In genomic region chr3:89087338-89088110, GRCm38 (mm10) we compare ENCODE assay signal across 8 mouse cellular contexts. TPM values are rescaled to one million over a fixed set of nuclear protein-coding genes. Genes with fewer than 3 reads are reported as not detected.
DNase-seq lines count a peak whose midpoint lies in the region; ATAC-seq lines count a peak whose summit lies in the region.

No protein-coding gene starts in this region.

- peak overlapping the region; percentile 36 for H3K4me2 ChIP-seq in embryonic facial prominence, embryonic 13.5 days

- 21% methylated on average over 21 of the region's 21 CpGs for WGBS in embryonic facial prominence, embryonic 13.5 days

- no peaks in the 10 kb centered on the region for H3K9me3 ChIP-seq in embryonic facial prominence, embryonic 13.5 days

- intact Hi-C loops in heart, postnatal 36 days (cut with DNase I), result no loop called here

- H3K27ac ChIP-seq in embryonic facial prominence, embryonic 13.5 days, result peak overlapping the region; percentile 28; the same call in 1 of the 2 replicates

- H3K36me3 ChIP-seq in embryonic facial prominence, embryonic 13.5 days, result peaks cover 40% of the 10 kb centered on the region

- H3K27me3 ChIP-seq in embryonic facial prominence, embryonic 13.5 days, result peaks cover 18% of the 10 kb centered on the region

- no peak for ATAC-seq in embryonic facial prominence, embryonic 13.5 days (ENCODE audit: insufficient number of reproducible peaks, insufficient read depth, low FRiP score, low TSS enrichment, low read depth)

- peaks cover 32% of the 10 kb centered on the region for H3K4me1 ChIP-seq in embryonic facial prominence, embryonic 13.5 days

- peak overlapping the region; percentile 5; the same call in 1 of the 2 replicates for H3K4me3 ChIP-seq in embryonic facial prominence, embryonic 13.5 days

- peak; percentile 87 for DNase-seq in ES-CJ7 (ENCODE audit: low read depth, low spot score)
- peak; percentile 82 to 88 for DNase-seq in adrenal gland, postnatal 36 days
- peak; percentile 71 to 80 for DNase-seq in heart, postnatal 36 days
- DNase-seq in layer of hippocampus, postnatal 14 days (ENCODE audit: low spot score in 2 of 2), result peak; percentile 76 to 81
- peak; percentile 93 for DNase-seq in lung, postnatal 36 days
- peak; percentile 93 for DNase-seq in right cerebral cortex, postnatal 4 days
- peak; percentile 71 to 91 for DNase-seq in urinary bladder, postnatal 4 days (ENCODE audit: low spot score in 2 of 2)

- peak overlapping the region; percentile 36; the same call in 1 of the 2 replicates for H3K9ac ChIP-seq in embryonic facial prominence, embryonic 13.5 days

RNA-seq across cellular contexts. Expression of gene Rusc1, which starts 5.6 kb away (rescaled TPM):
- total RNA-seq in adrenal gland, postnatal 36 days (2021), result 10 to 100 TPM; 26.9 to 30.8 TPM
- 23.3 and 25.0 TPM in 2 replicates for polyA plus RNA-seq in embryonic facial prominence, embryonic 13.5 days (2015; fragmentation: Nextera tagmentation; extraction: Ambion mirVana)
- total RNA-seq in heart, postnatal 36 days (2021), result 10 to 100 TPM; 24.4 to 25.1 TPM
- total RNA-seq in layer of hippocampus, postnatal 14 days (2021), result 100 to 1,000 TPM; 150 to 157 TPM

RNA-seq across cellular contexts. Expression of gene Gm43738, which starts 13.4 kb away (rescaled TPM):
- total RNA-seq in adrenal gland, postnatal 36 days (2021), result under 1 TPM in 1 of 2 experiments, not detected in 1; 0.17 TPM
- polyA plus RNA-seq in embryonic facial prominence, embryonic 13.5 days (2015; fragmentation: Nextera tagmentation; extraction: Ambion mirVana), result not detected in 2 replicates
- not detected for total RNA-seq in heart, postnatal 36 days (2021)
- total RNA-seq in layer of hippocampus, postnatal 14 days (2021), result not detected

RNA-seq across cellular contexts. Expression of gene Fdps, which starts 14.2 kb away (rescaled TPM):
- total RNA-seq in adrenal gland, postnatal 36 days (2021), result 100 to 1,000 TPM; 353 to 497 TPM
- 193 and 231 TPM in 2 replicates for polyA plus RNA-seq in embryonic facial prominence, embryonic 13.5 days (2015; fragmentation: Nextera tagmentation; extraction: Ambion mirVana)
- 10 to 100 TPM; 20.0 to 20.7 TPM for total RNA-seq in heart, postnatal 36 days (2021)
- 100 to 1,000 TPM; 109 to 131 TPM for total RNA-seq in layer of hippocampus, postnatal 14 days (2021)

RNA-seq across cellular contexts. Expression of gene Pklr, which starts 48.4 kb away (rescaled TPM):
- not detected for total RNA-seq in adrenal gland, postnatal 36 days (2021)
- 2.0 TPM in 1 of 2 replicates, not detected in the other for polyA plus RNA-seq in embryonic facial prominence, embryonic 13.5 days (2015; fragmentation: Nextera tagmentation; extraction: Ambion mirVana)
- not detected for total RNA-seq in heart, postnatal 36 days (2021)
- total RNA-seq in layer of hippocampus, postnatal 14 days (2021), result not detected

Comparison
In these comparisons a context has a peak if more than half of its experiments do, and no peak if none do; other contexts are left out.
1. RNA of gene Rusc1, which starts 5.6 kb away (total RNA-seq): 150 to 157 TPM in layer of hippocampus, postnatal 14 days; 26.9 to 30.8 TPM in adrenal gland, postnatal 36 days and 24.4 to 25.1 TPM in heart, postnatal 36 days; every median in the first group is over 4 times any median in the second.
2. RNA of gene Fdps, which starts 14.2 kb away (total RNA-seq): 353 to 497 TPM in adrenal gland, postnatal 36 days and 109 to 131 TPM in layer of hippocampus, postnatal 14 days; 20.0 to 20.7 TPM in heart, postnatal 36 days; every median in the first group is over 4 times any median in the second.
3. Peak in every context shown above with its lines, with median percentiles within 50 percentile points of each other: DNase-seq.